ENCODE assay signal across 9 mouse cellular contexts in genomic region chr4:40874151-40874600, GRCm38 (mm10). TPM values are rescaled to one million over a fixed set of nuclear protein-coding genes. Genes with fewer than 3 reads are reported as not detected.
DNase-seq lines count a peak whose midpoint lies in the region; ATAC-seq lines count a peak whose summit lies in the region.
"Had no signal": no experiment of that assay in that cellular context is flagged by ENCODE, and none has a peak within 500 bp of the region (broad histone marks: within the 10 kb centered on the region; RNA-seq: fewer than 3 reads in every experiment).

No protein-coding gene starts in this region.

- 63% methylated on average over 6 of the region's 6 CpGs for WGBS in hindbrain, embryonic 10.5 days
- 57% methylated on average over 6 of the region's 6 CpGs for WGBS in hindbrain, embryonic 13.5 days

- no peak overlapping the region for H3K4me3 ChIP-seq in hindbrain, embryonic 10.5 days
- no peak overlapping the region for H3K4me3 ChIP-seq in hindbrain, embryonic 13.5 days

- H3K27me3 ChIP-seq in hindbrain, embryonic 10.5 days (ENCODE audit: insufficient read depth, poor library complexity, severe bottlenecking): no peaks in the 10 kb centered on the region
- no peaks in the 10 kb centered on the region for H3K27me3 ChIP-seq in hindbrain, embryonic 13.5 days

- no peaks in the 10 kb centered on the region for H3K9me3 ChIP-seq in hindbrain, embryonic 10.5 days
- no peaks in the 10 kb centered on the region for H3K9me3 ChIP-seq in hindbrain, embryonic 13.5 days

- DNase-seq in hindbrain, embryonic 10.5 days (ENCODE audit: low spot score): peak; percentile 12
- DNase-seq in cerebellum, adult 11-12 months: peak; percentile 53
- DNase-seq in gastrocnemius, postnatal 25 days: peak; percentile 79
- peak; percentile 53 for DNase-seq in kidney, adult 11 months
- DNase-seq in ovary, adult 18-20 months (ENCODE audit: low spot score): peak; percentile 63
- no peak for DNase-seq in left cerebral cortex, postnatal 14 days (ENCODE audit: low spot score in 2 of 2)
- DNase-seq in retina, embryonic 14.5 days (ENCODE audit: low spot score): no peak

- no peaks in the 10 kb centered on the region for H3K36me3 ChIP-seq in hindbrain, embryonic 10.5 days
- no peaks in the 10 kb centered on the region for H3K36me3 ChIP-seq in hindbrain, embryonic 13.5 days

- no peak overlapping the region for H3K4me2 ChIP-seq in hindbrain, embryonic 13.5 days

- H3K27ac ChIP-seq in hindbrain, embryonic 10.5 days: no peak overlapping the region
- H3K27ac ChIP-seq in hindbrain, embryonic 13.5 days: no peak overlapping the region
- H3K27ac ChIP-seq: macrophage had no signal

- no peak for ATAC-seq in hindbrain, embryonic 13.5 days (ENCODE audit: low FRiP score)

- intact Hi-C loops in left cerebral cortex, postnatal 14 days (cut with DNase I): no loop called here

- peaks cover 26% of the 10 kb centered on the region for H3K4me1 ChIP-seq in hindbrain, embryonic 10.5 days (replicated peaks)
- peaks cover 23% of the 10 kb centered on the region for H3K4me1 ChIP-seq in hindbrain, embryonic 13.5 days (replicated peaks)

- no peak overlapping the region for H3K9ac ChIP-seq in hindbrain, embryonic 13.5 days

RNA-seq across cellular contexts. Expression of gene B4galt1, which starts 20.4 kb away (rescaled TPM):
- 15.2 and 18.8 TPM in 2 replicates for polyA plus RNA-seq in hindbrain, embryonic 10.5 days (2016; fragmentation: Nextera tagmentation; extraction: Ambion mirVana)
- 9.0 and 9.6 TPM in 2 replicates for polyA plus RNA-seq in hindbrain, embryonic 13.5 days (2015; fragmentation: Nextera tagmentation; extraction: Ambion mirVana)
- total RNA-seq in gastrocnemius, postnatal 25 days (2021): 10 to 100 TPM; 28.2 to 30.5 TPM
- total RNA-seq in left cerebral cortex, postnatal 14 days (2021): 1 to 10 TPM; 6.5 to 9.0 TPM

RNA-seq across cellular contexts. Expression of gene Spink4, which starts 45.7 kb away (rescaled TPM):
- polyA plus RNA-seq in hindbrain, embryonic 10.5 days (2016; fragmentation: Nextera tagmentation; extraction: Ambion mirVana): not detected in 2 replicates
- polyA plus RNA-seq in hindbrain, embryonic 13.5 days (2015; fragmentation: Nextera tagmentation; extraction: Ambion mirVana): not detected in 2 replicates
- not detected for total RNA-seq in gastrocnemius, postnatal 25 days (2021)
- not detected for total RNA-seq in left cerebral cortex, postnatal 14 days (2021)
- polyA plus RNA-seq: macrophage had no signal

Comparison
In these comparisons a context has a peak if more than half of its experiments do, and no peak if none do; other contexts are left out.
1. DNase-seq: peak in hindbrain, embryonic 10.5 days (single experiment), cerebellum, adult 11-12 months (single experiment), gastrocnemius, postnatal 25 days (single experiment), kidney, adult 11 months (single experiment) and ovary, adult 18-20 months (single experiment); none in left cerebral cortex, postnatal 14 days (0 of 2) and retina, embryonic 14.5 days (single experiment).